Mouse (Mus musculus) myocyte (in vitro differentiated cells): ENCODE measurements around the gene Bhlhe40.

Experiments
- E2F4 ChIP-seq: IDR thresholded peaks from one replicate; pipeline ENCODE4 v1.6.1; 2011; ENCODE audit warnings: mild to moderate bottlenecking, control low read depth, moderate library complexity; ENCODE audit not compliant: insufficient read depth
- MAX ChIP-seq: IDR thresholded peaks from one replicate; pipeline ENCODE4 v1.6.1; 2011; ENCODE audit warnings: low read depth, mild to moderate bottlenecking, control low read depth
- MYOD1 ChIP-seq, 3 experiments: IDR thresholded peaks; one replicate each; pipeline ENCODE4 v1.6.1; 2011; ENCODE audit warnings: control low read depth in 2 of 3, low read depth in 2 of 3, mild to moderate bottlenecking in 2 of 3, moderate library complexity in 1 of 3; ENCODE audit not compliant: insufficient read length in 2 of 3, control insufficient read depth in 1 of 3
- MYOG ChIP-seq, 3 experiments: IDR thresholded peaks; one replicate each; pipeline ENCODE4 v1.6.1; 2011; ENCODE audit warnings: control low read depth in 2 of 3, low read depth in 2 of 3, mild to moderate bottlenecking in 2 of 3; ENCODE audit not compliant: insufficient read length in 2 of 3, control insufficient read depth in 1 of 3, insufficient read depth in 1 of 3
- POLR2A ChIP-seq: IDR thresholded peaks from one replicate; pipeline ENCODE4 v1.6.1; 2011; ENCODE audit warnings: low read depth, mild to moderate bottlenecking, control low read depth, moderate library complexity; ENCODE audit not compliant: insufficient read length
- POLR2AphosphoS2 ChIP-seq: IDR thresholded peaks from one replicate; pipeline ENCODE4 v1.6.1; 2011; ENCODE audit warnings: low read depth, control low read depth; ENCODE audit not compliant: insufficient read length
- SRF ChIP-seq: IDR thresholded peaks from one replicate; pipeline ENCODE4 v1.6.1; 2011; ENCODE audit warnings: low read depth; ENCODE audit not compliant: control insufficient read depth, insufficient read length
- USF1 ChIP-seq: IDR thresholded peaks from one replicate; pipeline ENCODE4 v1.6.1; 2011; ENCODE audit warnings: low read depth, mild to moderate bottlenecking, control low read depth, moderate library complexity

GRCm38 (mm10) chr6:108685758-108686355, 25.4 kb downstream of the Bhlhe40 start:
- TF ChIP-seq POLR2A (no peak), MAX (no peak), MYOG (IDR thresholded peaks at IDR 0.05; ENCODE audit: control insufficient read depth in 1 of 3, insufficient read depth in 1 of 3, insufficient read length in 2 of 3, low read depth in 2 of 3) (no peak), E2F4 (no peak), MYOD1 (IDR thresholded peaks at IDR 0.05; ENCODE audit: control insufficient read depth in 1 of 3, insufficient read length in 2 of 3, low read depth in 2 of 3) (no peak), SRF (no peak), USF1 (no peak), POLR2AphosphoS2 (no peak)
